Mouse (Mus musculus): ENCODE data around the gene BC004004. TPM values are rescaled to one million over a fixed set of nuclear protein-coding genes. Genes with fewer than 3 reads are reported as not detected.
A peak's percentile ranks its signal among the peaks of the same experiment; 100 is the strongest.
"Not testable (repeated sequence)": the region's sequence is repeated elsewhere in the genome, so short reads cannot be mapped to it uniquely, and the experiment has no call there.

BC004004 gene
- total RNA-seq, 2 experiments from 2014 or later, result 95.0 to 100 TPM

- DNase-seq (ENCODE audit: low spot score in 2 of 2), result peak; percentile 82 to 84
Observed at GRCm38 (mm10) chr17:29259489-29259888, 9.1 kb upstream of the BC004004 start.

DNA sequence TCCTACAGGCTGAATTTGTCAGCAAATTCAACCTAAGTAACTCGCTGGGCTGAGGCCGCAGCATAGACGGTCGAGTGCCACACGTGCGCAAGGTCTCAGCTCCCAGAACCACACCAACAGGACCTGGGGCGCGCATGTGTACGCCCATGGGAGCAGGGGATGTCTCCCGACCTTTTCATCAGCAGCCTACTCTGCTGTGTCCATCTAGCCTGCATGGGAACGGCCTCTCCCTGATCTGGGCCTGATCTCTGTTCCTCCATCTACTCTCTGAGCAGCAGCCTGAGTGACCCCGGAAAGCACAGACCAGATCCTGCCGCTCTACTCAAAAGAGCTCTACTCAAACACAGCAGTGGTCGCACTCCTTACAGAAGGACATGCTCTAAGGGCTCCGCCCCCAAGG is 8.1 kb upstream of the BC004004 start:
- DNase-seq (ENCODE audit: low spot score in 2 of 2), result no peak

DNA sequence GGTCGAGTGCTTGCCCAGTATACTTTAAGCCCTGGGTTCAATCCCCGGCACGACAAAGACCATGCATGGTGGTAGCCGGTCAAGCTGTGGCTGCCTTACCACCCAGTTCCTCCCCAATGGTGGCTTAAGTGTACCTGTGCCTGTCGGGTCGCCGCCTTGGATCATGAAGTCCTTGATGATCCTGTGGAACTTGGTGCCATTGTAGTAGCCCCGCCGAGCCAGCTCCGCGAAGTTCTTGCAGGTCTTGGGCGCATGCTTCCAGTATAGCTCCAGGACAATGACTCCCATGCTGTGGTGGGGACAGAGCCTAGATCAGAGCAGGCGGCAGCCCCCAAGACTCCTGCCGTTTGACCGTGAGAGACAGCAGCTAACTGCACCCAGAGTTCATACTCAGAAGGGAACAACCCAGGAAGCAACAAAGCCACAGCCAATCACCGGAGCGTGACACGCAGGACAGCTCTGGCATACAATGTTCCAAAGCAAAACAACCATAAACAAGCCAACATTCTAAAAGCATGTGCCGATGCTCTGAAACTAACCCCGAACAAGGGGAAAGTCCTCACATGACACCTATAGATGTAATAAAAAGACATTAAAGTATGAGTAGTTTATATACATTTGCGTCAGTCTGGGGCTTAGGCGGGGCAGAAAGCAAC is 6.9 kb upstream of the BC004004 start:
- DNase-seq (ENCODE audit: low spot score in 2 of 2), result no peak

DNA sequence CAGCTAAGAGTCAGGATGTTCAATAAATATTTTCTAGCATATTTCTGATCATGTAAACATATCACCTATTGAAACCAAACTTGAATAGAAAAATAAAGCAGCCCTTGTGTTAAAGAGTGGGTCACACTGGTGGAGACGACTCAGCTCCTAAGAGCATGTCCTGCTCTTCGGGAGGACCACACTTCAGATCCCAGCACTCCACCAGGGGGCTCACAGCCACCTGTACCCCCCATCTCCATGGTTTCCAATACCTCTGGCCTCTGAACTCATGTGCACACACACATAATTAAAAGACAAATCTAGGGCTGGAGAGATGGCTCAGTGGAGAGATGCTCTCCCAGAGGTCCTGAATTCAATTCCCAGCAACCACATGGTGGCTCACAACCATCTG is 6.3 kb upstream of the BC004004 start:
- DNase-seq (ENCODE audit: low spot score in 2 of 2), result no peak

- DNase-seq (ENCODE audit: low spot score in 2 of 2), result no peak
Observed at GRCm38 (mm10) chr17:29263417-29263816, 5.2 kb upstream of the BC004004 start.

GRCm38 (mm10) chr17:29263840-29264633 is 4.6 kb upstream of the BC004004 start, which contains the start of gene Ppil1:
TSS of gene Ppil1 (minus strand) at chr17:29264186.
- peak; percentile 76 to 77 for DNase-seq (ENCODE audit: low spot score in 2 of 2)

- DNase-seq (ENCODE audit: low spot score in 2 of 2), result no peak
Observed at GRCm38 (mm10) chr17:29264760-29265159, 3.8 kb upstream of the BC004004 start.

GRCm38 (mm10) chr17:29267040-29267439 is 1.5 kb upstream of the BC004004 start:
- not testable (repeated sequence) for DNase-seq (ENCODE audit: low spot score in 2 of 2)

DNA sequence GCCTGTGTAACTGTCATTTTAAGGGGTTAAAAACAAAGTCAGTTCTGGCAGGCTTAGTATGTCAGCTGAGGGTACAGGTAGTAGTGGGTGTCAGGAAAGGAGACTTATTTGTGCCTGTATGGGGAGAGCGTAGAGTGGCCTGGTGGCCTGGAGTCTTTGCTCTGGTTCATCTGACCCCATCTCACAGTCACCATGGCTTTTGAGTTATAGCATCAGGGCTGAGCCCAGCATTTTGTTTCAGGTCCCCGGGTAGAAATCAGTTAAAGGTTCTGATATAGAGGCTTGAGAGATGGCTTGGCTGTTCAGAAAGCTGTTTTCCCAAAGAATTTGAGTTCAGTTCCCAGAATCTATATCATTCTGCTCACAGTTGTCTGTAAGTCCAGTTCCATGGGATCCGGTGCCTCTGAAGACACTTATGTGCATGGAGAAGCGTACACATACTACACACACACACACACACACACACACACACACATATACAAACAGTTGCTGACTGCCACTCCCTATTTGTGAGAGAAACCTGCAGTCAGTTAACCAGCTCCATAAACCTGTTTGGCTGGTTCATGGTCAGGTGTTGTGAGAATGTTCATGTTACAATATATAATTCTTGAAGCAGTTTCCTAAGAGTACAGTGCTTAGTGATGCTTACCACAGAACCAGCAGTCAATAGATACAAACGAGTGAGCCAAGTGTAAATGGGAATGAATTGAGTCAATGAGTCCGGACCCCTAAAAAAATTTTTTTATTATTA is 482 bp upstream of the BC004004 start:
- DNase-seq (ENCODE audit: low spot score in 2 of 2), result no peak

GRCm38 (mm10) chr17:29269349-29269706 is 740 bp downstream of the BC004004 start:
- DNase-seq (ENCODE audit: low spot score in 2 of 2), result no peak

DNA sequence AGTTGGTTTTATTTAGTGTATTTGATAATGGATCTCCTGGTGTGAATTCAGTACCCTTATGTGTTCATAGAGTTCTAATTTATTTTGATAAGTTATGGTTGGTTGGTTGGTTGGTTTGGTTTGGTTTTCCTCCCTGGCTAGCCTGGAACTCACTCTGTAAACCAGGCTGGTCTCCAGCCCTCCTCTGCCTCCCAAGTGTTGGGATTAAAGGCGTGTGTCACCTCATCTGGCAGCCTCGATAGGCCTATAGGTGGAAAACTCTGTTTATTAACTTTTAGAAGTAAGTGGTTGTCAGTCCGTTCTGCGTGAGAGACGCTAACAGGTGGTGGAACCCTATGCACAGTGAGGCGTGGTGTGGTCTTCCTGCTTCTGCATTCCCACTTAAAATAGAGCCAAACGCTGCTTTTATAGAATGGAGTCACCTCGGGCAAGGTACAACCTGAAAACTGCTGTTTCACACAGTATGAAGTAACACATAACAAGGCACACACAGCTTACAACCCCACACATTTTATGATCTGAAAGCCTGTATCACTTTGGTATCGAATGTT is 1.6 kb downstream of the BC004004 start:
- DNase-seq (ENCODE audit: low spot score in 2 of 2), result no peak

DNA sequence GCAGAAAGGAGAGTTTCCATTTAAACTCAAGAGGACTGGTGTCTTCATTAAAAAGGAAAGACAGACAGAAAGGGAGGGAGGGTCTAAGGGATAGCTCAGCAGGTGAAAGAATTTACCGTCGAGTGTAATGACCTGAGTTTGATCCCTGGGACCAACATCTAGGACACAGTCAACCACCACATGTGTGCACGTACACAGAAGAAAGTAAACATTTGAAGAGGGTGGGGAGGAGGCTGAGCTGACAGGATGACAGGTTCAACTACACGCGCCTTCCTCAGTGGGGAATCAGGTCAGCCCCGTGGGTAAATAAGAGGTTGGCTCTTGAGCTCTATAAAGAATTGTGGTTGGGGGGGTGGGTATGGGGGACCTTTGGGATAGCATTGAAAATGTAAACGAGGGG is 4.6 kb downstream of the BC004004 start:
- no peak for DNase-seq (ENCODE audit: low spot score in 2 of 2)

- no peak for DNase-seq (ENCODE audit: low spot score in 2 of 2)
Observed at GRCm38 (mm10) chr17:29273889-29274288, 5.3 kb downstream of the BC004004 start.

DNA sequence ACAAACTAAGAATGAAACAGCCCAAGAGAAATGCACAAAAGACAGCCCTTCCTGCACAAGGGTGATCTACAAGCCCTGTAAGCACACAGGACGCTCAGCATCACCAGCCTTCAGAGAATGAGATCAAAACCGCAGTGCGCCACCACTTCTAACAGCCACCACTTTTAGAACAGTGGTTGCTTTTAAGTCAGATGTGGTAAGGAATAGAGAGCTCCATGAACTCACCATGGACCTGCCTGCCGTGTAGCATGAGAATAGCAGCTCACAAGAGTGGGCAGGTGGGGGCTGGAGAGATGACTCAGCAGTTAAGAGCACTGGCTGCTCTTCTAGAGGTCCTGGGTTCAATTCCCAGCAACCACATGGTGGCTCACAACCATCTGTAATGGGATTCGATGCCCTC is 11.8 kb downstream of the BC004004 start:
- no peak for DNase-seq (ENCODE audit: low spot score in 2 of 2)

DNA sequence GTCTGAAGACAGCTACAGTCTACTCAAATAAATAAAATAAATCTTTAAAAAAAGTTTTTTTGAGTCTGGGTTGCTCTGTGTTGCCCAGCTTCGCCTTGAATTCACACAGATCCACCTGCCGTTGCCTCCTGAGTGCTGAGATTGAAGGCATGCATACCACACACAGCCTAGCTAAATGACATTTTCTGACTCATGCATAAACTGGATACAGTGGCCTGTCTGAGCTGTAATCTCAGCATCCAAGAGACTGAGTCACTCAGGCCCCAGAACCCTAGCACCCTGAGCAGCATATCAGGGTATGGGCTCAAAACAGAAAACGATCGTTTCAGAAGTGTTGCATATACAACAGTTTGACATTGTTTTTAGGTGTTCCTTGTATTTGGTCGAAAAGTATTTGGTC is 13.0 kb downstream of the BC004004 start:
- no peak for DNase-seq (ENCODE audit: low spot score in 2 of 2)

DNA sequence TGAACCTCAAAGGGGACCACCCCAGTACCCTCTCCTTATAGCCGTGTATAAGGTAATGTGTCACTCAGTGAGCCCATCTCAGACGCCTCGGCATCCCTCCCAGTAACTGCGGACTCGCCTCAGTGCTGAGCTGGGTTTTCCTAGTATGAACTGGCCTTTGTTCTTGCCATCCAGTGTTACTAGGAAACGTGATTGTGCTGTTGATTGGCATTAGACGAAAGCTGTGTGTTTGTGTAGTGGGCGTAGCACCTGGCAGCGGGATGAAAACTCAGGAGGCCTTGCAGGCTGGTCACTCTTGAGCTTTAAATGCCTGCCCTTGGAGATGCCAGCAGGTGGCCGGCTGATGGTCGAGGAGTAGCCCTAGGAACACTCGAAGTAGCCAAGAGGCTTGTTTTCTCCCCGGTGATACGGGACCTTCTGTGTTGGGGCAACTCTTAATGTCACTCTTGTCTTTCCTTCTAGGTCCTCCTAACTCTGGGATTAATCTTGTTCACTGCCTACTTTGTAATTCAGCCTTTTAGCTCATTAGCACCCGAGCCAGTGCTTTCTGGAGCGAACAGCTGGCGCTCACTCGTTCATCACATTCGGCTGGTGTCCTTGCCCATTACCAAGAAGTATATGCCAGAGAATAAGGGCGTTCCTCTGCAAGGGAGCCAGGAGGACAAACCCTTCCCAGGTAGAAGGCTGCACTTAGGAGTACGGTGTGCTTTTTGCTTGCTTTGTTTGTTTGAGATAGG is 13.8 kb downstream of the BC004004 start:
- no peak for DNase-seq (ENCODE audit: low spot score in 2 of 2)

DNA sequence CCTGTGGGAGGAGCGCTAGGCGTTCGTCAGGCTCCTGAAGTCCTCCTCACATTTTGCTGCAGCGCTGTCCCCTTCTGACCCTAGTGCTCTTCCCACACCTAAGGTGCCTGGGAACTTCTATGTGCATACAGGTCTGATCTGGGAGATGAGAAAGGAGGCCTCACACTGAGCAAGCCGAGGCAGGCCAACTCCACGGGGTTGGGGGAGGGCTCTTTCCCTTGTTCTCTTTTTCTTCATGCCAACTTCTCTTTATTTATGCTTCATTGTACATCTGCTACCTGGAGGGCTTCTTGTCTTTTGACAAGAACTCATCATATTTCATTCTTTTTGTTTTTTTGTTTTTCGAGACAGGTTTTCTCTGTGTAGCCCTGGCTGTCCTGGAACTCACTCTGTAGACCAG is 23.2 kb downstream of the BC004004 start:
- no peak for DNase-seq (ENCODE audit: low spot score in 2 of 2)

- no peak for DNase-seq (ENCODE audit: low spot score in 2 of 2)
Observed at GRCm38 (mm10) chr17:29292996-29293395, 24.4 kb downstream of the BC004004 start.

DNA sequence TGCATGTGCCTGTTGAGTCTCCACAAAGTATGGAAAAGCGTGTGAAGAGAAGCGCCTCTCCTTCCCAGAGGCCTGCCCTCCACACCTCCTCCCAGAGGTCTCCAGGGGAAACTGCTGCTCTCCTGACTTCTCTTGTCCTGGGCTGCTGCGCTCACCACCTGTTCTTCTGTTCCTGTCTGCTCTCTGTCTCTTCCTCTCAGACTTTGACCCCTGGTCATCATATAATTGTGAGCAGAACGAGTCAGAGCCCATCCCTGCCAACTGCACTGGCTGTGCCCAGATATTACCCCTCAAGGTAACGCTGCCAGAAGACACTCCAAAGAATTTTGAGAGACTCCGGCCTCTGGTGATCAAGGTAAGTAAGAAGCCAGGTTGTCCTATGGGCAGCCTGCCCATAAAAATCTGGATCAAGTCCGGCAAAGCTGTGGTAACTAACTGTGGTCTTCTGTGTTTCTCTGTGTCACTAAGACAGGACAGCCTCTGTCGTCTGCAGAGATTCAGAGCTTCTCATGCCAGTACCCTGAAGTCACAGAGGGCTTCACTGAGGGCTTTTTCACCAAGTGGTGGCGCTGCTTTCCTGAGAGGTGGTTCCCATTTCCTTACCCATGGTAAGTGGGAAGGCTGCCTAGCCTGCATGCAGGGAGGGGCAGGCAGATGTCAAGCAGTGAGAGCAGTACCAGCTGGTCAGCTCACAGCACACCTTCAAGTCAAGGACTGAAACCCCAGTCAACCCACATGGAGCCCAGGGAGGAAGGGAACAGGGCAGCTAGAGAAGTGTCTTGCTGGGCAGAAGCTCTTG is 25.4 kb downstream of the BC004004 start:
- DNase-seq (ENCODE audit: low spot score in 2 of 2), result no peak

DNA sequence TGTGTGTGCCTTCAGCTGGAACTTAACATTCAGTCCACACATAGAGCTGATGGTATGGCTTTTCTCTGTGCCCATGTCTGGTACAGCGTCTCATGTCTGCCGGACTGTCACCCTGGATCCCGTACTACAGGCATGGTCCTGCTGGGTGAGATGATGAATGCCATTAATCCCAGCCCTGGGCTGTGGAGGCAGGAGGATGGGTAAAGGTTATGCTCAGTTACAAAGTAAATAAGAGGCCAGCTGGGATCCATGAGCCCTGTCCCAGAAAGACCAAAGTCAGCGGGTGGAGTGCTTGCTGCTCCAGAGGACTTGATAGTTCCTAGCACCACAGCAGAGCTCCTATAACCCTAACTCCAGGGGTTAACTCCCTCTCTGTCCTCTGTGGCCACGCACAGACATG is 27.2 kb downstream of the BC004004 start:
- no peak for DNase-seq (ENCODE audit: low spot score in 2 of 2)
